Mouse (Mus musculus): Measurements from ENCODE around the gene Sh3rf3. TPM values are rescaled to one million over a fixed set of nuclear protein-coding genes. Genes with fewer than 3 reads are reported as not detected.

The Sh3rf3 gene
- polyA plus RNA-seq, 1 experiment from 2014 or later = 2.0 TPM

- H3K27me3 ChIP-seq (replicated peaks; ENCODE audit: insufficient read depth, low read length) = no peaks in the 10 kb centered on the region
- ATAC-seq = no peak
- no peaks in the 10 kb centered on the region for H3K36me3 ChIP-seq (ENCODE audit: insufficient read depth, low read length)
- DNase-seq (ENCODE audit: low spot score) = no peak
- no peaks in the 10 kb centered on the region for H3K4me1 ChIP-seq (ENCODE audit: insufficient read depth, low read depth, low read length)
- WGBS = 77% methylated on average over 8 of the region's 8 CpGs
- no peak overlapping the region for H3K4me2 ChIP-seq (replicated peaks; ENCODE audit: low read depth, low read length)
- no peak overlapping the region for H3K27ac ChIP-seq (ENCODE audit: low read length)
- no peak for TF ChIP-seq EP300 (IDR thresholded peaks at IDR 0.05)
- TF ChIP-seq CTCF (IDR thresholded peaks at IDR 0.05) = no peak
- H3K9ac ChIP-seq (replicated peaks; ENCODE audit: low read depth) = no peak overlapping the region
- H3K4me3 ChIP-seq (ENCODE audit: low read depth, low read length) = no peak overlapping the region
- no peaks in the 10 kb centered on the region for H3K9me3 ChIP-seq (ENCODE audit: low read length)
These were observed 108.6 kb downstream of the Sh3rf3 start for GRCm38 (mm10) chr10:58921643-58922188.

GRCm38 (mm10) chr10:58922216-58922829 lies 109.2 kb downstream of the Sh3rf3 start:
- no peak overlapping the region for H3K4me2 ChIP-seq (replicated peaks; ENCODE audit: low read depth, low read length)
- H3K9ac ChIP-seq (replicated peaks; ENCODE audit: low read depth) = no peak overlapping the region
- WGBS = 74% methylated on average over 6 of the region's 6 CpGs
- no peak overlapping the region for H3K27ac ChIP-seq (ENCODE audit: low read length)
- no peak for DNase-seq (ENCODE audit: low spot score)
- H3K36me3 ChIP-seq (ENCODE audit: insufficient read depth, low read length) = no peaks in the 10 kb centered on the region
- ATAC-seq = no peak
- TF ChIP-seq EP300 (IDR thresholded peaks at IDR 0.05) = no peak
- no peak for TF ChIP-seq CTCF (IDR thresholded peaks at IDR 0.05)
- H3K9me3 ChIP-seq (ENCODE audit: low read length) = no peaks in the 10 kb centered on the region
- H3K4me3 ChIP-seq (ENCODE audit: low read depth, low read length) = no peak overlapping the region
- H3K4me1 ChIP-seq (ENCODE audit: insufficient read depth, low read depth, low read length) = no peaks in the 10 kb centered on the region
- H3K27me3 ChIP-seq (replicated peaks; ENCODE audit: insufficient read depth, low read length) = no peaks in the 10 kb centered on the region

- no peak for TF ChIP-seq CTCF (IDR thresholded peaks at IDR 0.05)
- TF ChIP-seq EP300 (IDR thresholded peaks at IDR 0.05) = no peak
- no peaks in the 10 kb centered on the region for H3K4me1 ChIP-seq (ENCODE audit: insufficient read depth, low read depth, low read length)
- H3K4me2 ChIP-seq (replicated peaks; ENCODE audit: low read depth, low read length) = no peak overlapping the region
- ATAC-seq (no peak), DNase-seq (ENCODE audit: low spot score) (no peak)
- H3K4me3 ChIP-seq (ENCODE audit: low read depth, low read length) = no peak overlapping the region
- WGBS = 75% methylated on average over 2 of the region's 2 CpGs
- no peak overlapping the region for H3K27ac ChIP-seq (ENCODE audit: low read length)
- H3K27me3 ChIP-seq (replicated peaks; ENCODE audit: insufficient read depth, low read length) = no peaks in the 10 kb centered on the region
- no peak overlapping the region for H3K9ac ChIP-seq (replicated peaks; ENCODE audit: low read depth)
- no peaks in the 10 kb centered on the region for H3K36me3 ChIP-seq (ENCODE audit: insufficient read depth, low read length)
- no peaks in the 10 kb centered on the region for H3K9me3 ChIP-seq (ENCODE audit: low read length)
These were observed 109.8 kb downstream of the Sh3rf3 start for GRCm38 (mm10) chr10:58922993-58923392.

GRCm38 (mm10) chr10:58926578-58926977 lies 113.4 kb downstream of the Sh3rf3 start:
- no peak overlapping the region for H3K9ac ChIP-seq (replicated peaks; ENCODE audit: low read depth)
- no peak overlapping the region for H3K4me3 ChIP-seq (ENCODE audit: low read depth, low read length)
- H3K27ac ChIP-seq (ENCODE audit: low read length) = no peak overlapping the region
- H3K9me3 ChIP-seq (ENCODE audit: low read length) = no peaks in the 10 kb centered on the region
- no peaks in the 10 kb centered on the region for H3K27me3 ChIP-seq (replicated peaks; ENCODE audit: insufficient read depth, low read length)
- DNase-seq (ENCODE audit: low spot score) (no peak), ATAC-seq (no peak)
- peaks cover 5% of the 10 kb centered on the region; the same call in 1 of the 2 replicates for H3K4me1 ChIP-seq (ENCODE audit: insufficient read depth, low read depth, low read length)
- H3K4me2 ChIP-seq (replicated peaks; ENCODE audit: low read depth, low read length) = no peak overlapping the region
- H3K36me3 ChIP-seq (ENCODE audit: insufficient read depth, low read length) = no peaks in the 10 kb centered on the region
- WGBS = 69% methylated on average over 5 of the region's 5 CpGs
- no peak for TF ChIP-seq CTCF (IDR thresholded peaks at IDR 0.05)
- no peak for TF ChIP-seq EP300 (IDR thresholded peaks at IDR 0.05)

- DNase-seq (ENCODE audit: low spot score) (no peak), ATAC-seq (peak; percentile 46; the same call in 1 of the 2 replicates)
- no peaks in the 10 kb centered on the region for H3K36me3 ChIP-seq (ENCODE audit: insufficient read depth, low read length)
- peaks cover 5% of the 10 kb centered on the region; the same call in 1 of the 2 replicates for H3K4me1 ChIP-seq (ENCODE audit: insufficient read depth, low read depth, low read length)
- H3K27me3 ChIP-seq (replicated peaks; ENCODE audit: insufficient read depth, low read length) = no peaks in the 10 kb centered on the region
- H3K9ac ChIP-seq (replicated peaks; ENCODE audit: low read depth) = no peak overlapping the region
- H3K4me2 ChIP-seq (replicated peaks; ENCODE audit: low read depth, low read length) = no peak overlapping the region
- no peak overlapping the region for H3K4me3 ChIP-seq (ENCODE audit: low read depth, low read length)
- 38% methylated on average over 5 of the region's 5 CpGs for WGBS
- H3K27ac ChIP-seq (ENCODE audit: low read length) = no peak overlapping the region
- TF ChIP-seq EP300 (IDR thresholded peaks at IDR 0.05) (no peak), CTCF (IDR thresholded peaks at IDR 0.05) (no peak)
- H3K9me3 ChIP-seq (ENCODE audit: low read length) = no peaks in the 10 kb centered on the region
These were observed 115.8 kb downstream of the Sh3rf3 start for GRCm38 (mm10) chr10:58928952-58929442.

GRCm38 (mm10) chr10:58932151-58932773 lies 119.1 kb downstream of the Sh3rf3 start:
- H3K36me3 ChIP-seq (ENCODE audit: insufficient read depth, low read length) = no peaks in the 10 kb centered on the region
- peaks cover 5% of the 10 kb centered on the region; the same call in 1 of the 2 replicates for H3K4me1 ChIP-seq (ENCODE audit: insufficient read depth, low read depth, low read length)
- H3K27ac ChIP-seq (ENCODE audit: low read length) = peak overlapping the region; percentile 51; the same call in 1 of the 2 replicates
- 23% methylated on average over 22 of the region's 22 CpGs for WGBS
- peak; percentile 17; the same call in 1 of the 2 replicates for TF ChIP-seq CTCF (IDR thresholded peaks at IDR 0.05)
- TF ChIP-seq EP300 (IDR thresholded peaks at IDR 0.05) = 0 out of 2 replicates have a peak, but pooled peaks have one; percentile 21
- peak overlapping the region; percentile 46 for H3K4me2 ChIP-seq (replicated peaks; ENCODE audit: low read depth, low read length)
- H3K4me3 ChIP-seq (ENCODE audit: low read depth, low read length) = peak overlapping the region; percentile 0; the same call in 1 of the 2 replicates
- ATAC-seq (peak; percentile 80), DNase-seq (ENCODE audit: low spot score) (peak; percentile 44)
- H3K27me3 ChIP-seq (replicated peaks; ENCODE audit: insufficient read depth, low read length) = no peaks in the 10 kb centered on the region
- H3K9ac ChIP-seq (replicated peaks; ENCODE audit: low read depth) = no peak overlapping the region
- no peaks in the 10 kb centered on the region for H3K9me3 ChIP-seq (ENCODE audit: low read length)
